8 mouse cellular contexts compared by ENCODE assay signal in the genomic region with DNA sequence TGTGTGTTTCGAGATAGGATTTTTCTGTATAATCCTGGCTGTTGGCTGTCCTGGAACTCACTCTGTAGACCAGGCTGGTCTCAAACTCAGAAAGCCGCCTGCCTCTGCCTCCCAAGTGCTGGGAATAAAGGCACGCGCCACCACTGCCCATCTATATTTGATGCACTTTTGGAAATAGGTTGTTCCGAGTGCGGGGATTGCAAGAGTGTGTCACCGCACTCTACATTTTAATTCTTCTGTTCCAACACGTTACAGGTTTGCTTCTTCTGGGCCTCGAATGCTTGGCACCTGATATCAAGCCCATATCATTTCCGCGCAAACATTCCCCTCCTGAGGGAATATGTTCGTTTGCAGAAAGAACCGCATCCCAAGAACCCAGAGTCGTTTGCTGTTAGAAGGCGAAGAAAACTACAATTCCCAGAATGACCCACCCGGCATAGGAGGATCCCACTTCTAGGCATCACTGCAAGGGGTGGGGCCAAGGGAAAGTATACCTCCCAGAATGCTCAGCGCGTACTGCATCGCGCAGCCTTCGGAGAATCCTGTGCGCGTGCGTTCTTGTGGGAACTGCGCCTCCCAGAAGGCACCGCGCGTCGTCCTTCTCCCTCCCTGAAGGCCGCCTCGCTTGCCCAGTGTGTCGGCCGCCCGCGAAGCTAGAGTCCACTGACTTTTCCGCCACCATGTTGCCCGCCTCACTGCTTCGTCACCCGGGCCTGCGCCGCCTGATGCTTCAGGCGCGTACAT. TPM values are rescaled to one million over a fixed set of nuclear protein-coding genes. Genes with fewer than 3 reads are reported as not detected.
DNase-seq lines count a peak whose midpoint lies in the region; ATAC-seq lines count a peak whose summit lies in the region.

No protein-coding gene starts in this region.

- H3K36me3 ChIP-seq in intestine, embryonic 14.5 days (ENCODE audit: control insufficient read depth, insufficient read depth, low read length), result peaks cover 33% of the 10 kb centered on the region

- H3K4me2 ChIP-seq in intestine, embryonic 14.5 days (ENCODE audit: low read length), result peak overlapping the region; percentile 98

- H3K9ac ChIP-seq in intestine, embryonic 14.5 days (ENCODE audit: low read length), result peak overlapping the region; percentile 87

- H3K9me3 ChIP-seq in intestine, embryonic 14.5 days (ENCODE audit: control insufficient read depth, low read length), result no peaks in the 10 kb centered on the region

- H3K27ac ChIP-seq in intestine, embryonic 14.5 days (ENCODE audit: low read depth), result peak overlapping the region; percentile 77

- H3K4me3 ChIP-seq in intestine, embryonic 14.5 days (ENCODE audit: low read depth, low read length), result peak overlapping the region; percentile 76

- WGBS in intestine, embryonic 14.5 days, result under 1% methylated on average over 43 of the region's 43 CpGs

- intact Hi-C loops in left cerebral cortex, postnatal 25 days (cut with DNase I), result loop anchor here (1.0 kb wide), 1 partner anchor 23 kb away; a partner anchor contains a TSS

- H3K4me1 ChIP-seq in intestine, embryonic 14.5 days (replicated peaks; ENCODE audit: control insufficient read depth, insufficient read depth, low read length), result peaks cover 39% of the 10 kb centered on the region

- DNase-seq in adrenal gland, adult 8-10 months, result peak; percentile 95
- DNase-seq in embryo, embryonic 11 days, result peak; percentile 100
- DNase-seq in gastrocnemius, postnatal 25 days, result peak; percentile 94
- DNase-seq in intestine, embryonic 14.5 days (ENCODE audit: low spot score), result peak; percentile 89
- peak; percentile 94 to 99 for DNase-seq in left cerebral cortex, postnatal 25 days (ENCODE audit: low spot score in 2 of 2)
- DNase-seq in mesoderm, embryonic 11.5 days (ENCODE audit: low read depth, low spot score), result peak; percentile 99
- DNase-seq in right cerebral cortex, postnatal 4 days, result peak; percentile 86
- DNase-seq in yolk sac, embryonic 10.5 days (ENCODE audit: low spot score), result peak; percentile 96

- peak; percentile 78 for ATAC-seq in intestine, embryonic 14.5 days (replicated peaks; ENCODE audit: low FRiP score, low TSS enrichment, low read depth)

- peaks cover 10% of the 10 kb centered on the region for H3K27me3 ChIP-seq in intestine, embryonic 14.5 days (replicated peaks; ENCODE audit: control insufficient read depth, insufficient read depth, low read length)

RNA-seq across cellular contexts. Expression of a gene that starts 1.3 kb away (rescaled TPM):
- total RNA-seq in adrenal gland, adult 8-10 months (2022), result 10 to 100 TPM; 58.4 to 92.4 (median 81.9) TPM
- 1 to 10 TPM; 1.2 to 1.6 TPM for total RNA-seq in gastrocnemius, postnatal 25 days (2021)
- polyA plus RNA-seq in intestine, embryonic 14.5 days (2014; fragmentation: Nextera tagmentation; extraction: Ambion mirVana), result 7.1 and 8.5 TPM in 2 replicates
- 100 to 1,000 TPM; 487 TPM for total RNA-seq in left cerebral cortex, postnatal 25 days (2021)

RNA-seq across cellular contexts. Expression of a gene that starts 3.5 kb away (rescaled TPM):
- total RNA-seq in adrenal gland, adult 8-10 months (2022), result 100 to 1,000 TPM; 380 to 452 (median 425) TPM
- total RNA-seq in gastrocnemius, postnatal 25 days (2021), result 100 to 1,000 TPM; 634 to 665 TPM
- polyA plus RNA-seq in intestine, embryonic 14.5 days (2014; fragmentation: Nextera tagmentation; extraction: Ambion mirVana), result 590 and 627 TPM in 2 replicates
- 100 to 1,000 TPM; 372 to 381 TPM for total RNA-seq in left cerebral cortex, postnatal 25 days (2021)

RNA-seq across cellular contexts. Expression of a gene that starts 6.1 kb away (rescaled TPM):
- 100 to 1,000 TPM in 1 of 4 experiments, 10 to 100 TPM in 3; 56.4 to 145 (median 90.1) TPM for total RNA-seq in adrenal gland, adult 8-10 months (2022)
- total RNA-seq in gastrocnemius, postnatal 25 days (2021), result 10 to 100 TPM; 33.7 to 34.8 TPM
- 25.5 and 28.9 TPM in 2 replicates for polyA plus RNA-seq in intestine, embryonic 14.5 days (2014; fragmentation: Nextera tagmentation; extraction: Ambion mirVana)
- total RNA-seq in left cerebral cortex, postnatal 25 days (2021), result 10 to 100 TPM; 74.3 to 98.7 TPM

RNA-seq across cellular contexts. Expression of a gene that starts 23.8 kb away (rescaled TPM):
- total RNA-seq in adrenal gland, adult 8-10 months (2022), result 100 to 1,000 TPM in 3 of 4 experiments, 10 to 100 TPM in 1; 44.2 to 234 (median 162) TPM
- total RNA-seq in gastrocnemius, postnatal 25 days (2021), result 10 to 100 TPM; 17.3 to 21.4 TPM
- polyA plus RNA-seq in intestine, embryonic 14.5 days (2014; fragmentation: Nextera tagmentation; extraction: Ambion mirVana), result 76.4 and 81.6 TPM in 2 replicates
- total RNA-seq in left cerebral cortex, postnatal 25 days (2021), result 10 to 100 TPM; 77.3 to 90.1 TPM

RNA-seq across cellular contexts. Expression of a gene that starts 26.4 kb away (rescaled TPM):
- 100 to 1,000 TPM; 127 to 146 (median 143) TPM for total RNA-seq in adrenal gland, adult 8-10 months (2022)
- 100 to 1,000 TPM in 1 of 2 experiments, 10 to 100 TPM in 1; 99.8 to 120 TPM for total RNA-seq in gastrocnemius, postnatal 25 days (2021)
- polyA plus RNA-seq in intestine, embryonic 14.5 days (2014; fragmentation: Nextera tagmentation; extraction: Ambion mirVana), result 27.0 and 27.5 TPM in 2 replicates
- total RNA-seq in left cerebral cortex, postnatal 25 days (2021), result 10 to 100 TPM; 92.1 to 95.0 TPM

Comparison
In these comparisons a context has a peak if more than half of its experiments do, and no peak if none do; other contexts are left out.
1. Peak in every context shown above with its lines: DNase-seq, ATAC-seq, H3K4me3 ChIP-seq and H3K27ac ChIP-seq.
2. RNA of a gene that starts 1.3 kb away (total RNA-seq): 487 TPM in left cerebral cortex, postnatal 25 days and 58.4 to 92.4 TPM in adrenal gland, adult 8-10 months; 1.2 to 1.6 TPM in gastrocnemius, postnatal 25 days; every median in the first group is over 10 times any median in the second.